Mouse (Mus musculus) myocyte (in vitro differentiated cells): Measurements from ENCODE around the gene Atp6v1e2. TPM values are rescaled to one million over a fixed set of nuclear protein-coding genes. Genes with fewer than 3 reads are reported as not detected.

ENCODE experiments used
- H3K27me3 ChIP-seq: one replicate; pipeline ENCODE4 v1.6.1; 2011; ENCODE audit not compliant: control insufficient read depth, insufficient read depth, insufficient read length
- H3K36me3 ChIP-seq: one replicate; pipeline ENCODE4 v1.6.1; 2011; ENCODE audit not compliant: control insufficient read depth, insufficient read depth
- H3K4me2 ChIP-seq: one replicate; pipeline ENCODE4 v1.6.1; 2011; ENCODE audit warnings: low read depth, control low read depth
- H3K4me3 ChIP-seq: one replicate; pipeline ENCODE4 v1.5.1; 2011; ENCODE audit warnings: mild to moderate bottlenecking, control low read depth, moderate library complexity
- H3K79me2 ChIP-seq: one replicate; pipeline ENCODE4 v1.6.1; 2011; ENCODE audit not compliant: control insufficient read depth, insufficient read depth
- H3ac ChIP-seq: one replicate; pipeline ENCODE4 v1.6.1; 2011; ENCODE audit not compliant: control insufficient read depth, insufficient read length
- CEBPB ChIP-seq: IDR thresholded peaks from 2 replicates; pipeline ENCODE4 v1.6.1; 2011; ENCODE audit warnings: mild to moderate bottlenecking, moderate library complexity; ENCODE audit not compliant: poor library complexity, insufficient read depth, severe bottlenecking
- E2F4 ChIP-seq: IDR thresholded peaks from one replicate; pipeline ENCODE4 v1.6.1; 2011; ENCODE audit warnings: mild to moderate bottlenecking, control low read depth, moderate library complexity; ENCODE audit not compliant: insufficient read depth
- MAX ChIP-seq: IDR thresholded peaks from one replicate; pipeline ENCODE4 v1.6.1; 2011; ENCODE audit warnings: low read depth, mild to moderate bottlenecking, control low read depth
- MYOD1 ChIP-seq, 3 experiments: IDR thresholded peaks; one replicate each; pipeline ENCODE4 v1.6.1; 2011; ENCODE audit warnings: control low read depth in 2 of 3, low read depth in 2 of 3, mild to moderate bottlenecking in 2 of 3, moderate library complexity in 1 of 3; ENCODE audit not compliant: insufficient read length in 2 of 3, control insufficient read depth in 1 of 3
- MYOG ChIP-seq, 3 experiments: IDR thresholded peaks; one replicate each; pipeline ENCODE4 v1.6.1; 2011; ENCODE audit warnings: control low read depth in 2 of 3, low read depth in 2 of 3, mild to moderate bottlenecking in 2 of 3; ENCODE audit not compliant: insufficient read length in 2 of 3, control insufficient read depth in 1 of 3, insufficient read depth in 1 of 3
- POLR2A ChIP-seq: IDR thresholded peaks from one replicate; pipeline ENCODE4 v1.6.1; 2011; ENCODE audit warnings: low read depth, mild to moderate bottlenecking, control low read depth, moderate library complexity; ENCODE audit not compliant: insufficient read length
- POLR2AphosphoS2 ChIP-seq: IDR thresholded peaks from one replicate; pipeline ENCODE4 v1.6.1; 2011; ENCODE audit warnings: low read depth, control low read depth; ENCODE audit not compliant: insufficient read length
- REST ChIP-seq: IDR thresholded peaks from one replicate; pipeline ENCODE4 v1.6.1; 2011; ENCODE audit warnings: mild to moderate bottlenecking, control low read depth, moderate library complexity; ENCODE audit not compliant: insufficient read depth, insufficient read length
- SRF ChIP-seq: IDR thresholded peaks from one replicate; pipeline ENCODE4 v1.6.1; 2011; ENCODE audit warnings: low read depth; ENCODE audit not compliant: control insufficient read depth, insufficient read length
- TCF12 ChIP-seq: IDR thresholded peaks from one replicate; pipeline ENCODE4 v1.6.1; 2011; ENCODE audit warnings: mild to moderate bottlenecking, control low read depth; ENCODE audit not compliant: poor library complexity, insufficient read depth, severe bottlenecking
- TCF3 ChIP-seq: IDR thresholded peaks from one replicate; pipeline ENCODE4 v1.6.1; 2011; ENCODE audit warnings: low read depth, control low read depth; ENCODE audit not compliant: insufficient read length
- USF1 ChIP-seq: IDR thresholded peaks from one replicate; pipeline ENCODE4 v1.6.1; 2011; ENCODE audit warnings: low read depth, mild to moderate bottlenecking, control low read depth, moderate library complexity
- polyA plus RNA-seq: library from polyadenylated mRNA; unstranded; fragments of >200 nt; fragmentation: generic; extraction: Trizol; gene quantifications from one replicate; pipeline ENCODE4 v1.2.1, GENCODE M21; 2012; ENCODE audit warnings: missing spikeins

The Atp6v1e2 gene
- polyA plus RNA-seq, 1 experiment, result not detected

- Histone ChIP-seq H3K4me3 (no peak overlapping the region), H3K4me2 (peak overlapping the region; percentile 88), H3ac (no peak overlapping the region), H3K36me3 (no peaks in the 10 kb centered on the region), H3K79me2 (no peaks in the 10 kb centered on the region), H3K27me3 (no peaks in the 10 kb centered on the region)
- TF ChIP-seq MYOG (IDR thresholded peaks at IDR 0.05; ENCODE audit: control insufficient read depth in 1 of 3, insufficient read depth in 1 of 3, insufficient read length in 2 of 3, low read depth in 2 of 3) (peak; percentile 66 to 90 (median 82)), CEBPB (no peak), REST (no peak), TCF12 (peak; percentile 15), TCF3 (peak; percentile 33), POLR2AphosphoS2 (no peak), POLR2A (no peak), USF1 (peak; percentile 97), MAX (no peak), SRF (peak; percentile 49), E2F4 (no peak), MYOD1 (IDR thresholded peaks at IDR 0.05; ENCODE audit: control insufficient read depth in 1 of 3, insufficient read length in 2 of 3, low read depth in 2 of 3) (peak in 2 of 3 experiments; percentile 86 to 90)
Measured at GRCm38 (mm10) chr17:86937497-86938155, 10.1 kb downstream of the Atp6v1e2 start.

- H3K79me2 ChIP-seq, result no peaks in the 10 kb centered on the region
- H3K4me3 ChIP-seq, result no peak overlapping the region
- TF ChIP-seq USF1, result no peak
- TF ChIP-seq REST, result no peak
- no peak for TF ChIP-seq TCF3
- no peak for TF ChIP-seq POLR2A
- no peak for TF ChIP-seq CEBPB
- H3K36me3 ChIP-seq, result no peaks in the 10 kb centered on the region
- no peak overlapping the region for H3K4me2 ChIP-seq
- H3K27me3 ChIP-seq, result no peaks in the 10 kb centered on the region
- no peak overlapping the region for H3ac ChIP-seq
Measured at GRCm38 (mm10) chr17:86937064-86937463, 10.6 kb downstream of the Atp6v1e2 start.

- H3ac ChIP-seq, result no peak overlapping the region
- no peaks in the 10 kb centered on the region for H3K27me3 ChIP-seq
- no peaks in the 10 kb centered on the region for H3K79me2 ChIP-seq
- H3K4me2 ChIP-seq, result peak overlapping the region; percentile 36
- H3K4me3 ChIP-seq, result no peak overlapping the region
- no peaks in the 10 kb centered on the region for H3K36me3 ChIP-seq
- TF ChIP-seq TCF3, result no peak
- TF ChIP-seq USF1, result no peak
Measured at GRCm38 (mm10) chr17:86932896-86933295, 14.8 kb downstream of the Atp6v1e2 start.

DNA sequence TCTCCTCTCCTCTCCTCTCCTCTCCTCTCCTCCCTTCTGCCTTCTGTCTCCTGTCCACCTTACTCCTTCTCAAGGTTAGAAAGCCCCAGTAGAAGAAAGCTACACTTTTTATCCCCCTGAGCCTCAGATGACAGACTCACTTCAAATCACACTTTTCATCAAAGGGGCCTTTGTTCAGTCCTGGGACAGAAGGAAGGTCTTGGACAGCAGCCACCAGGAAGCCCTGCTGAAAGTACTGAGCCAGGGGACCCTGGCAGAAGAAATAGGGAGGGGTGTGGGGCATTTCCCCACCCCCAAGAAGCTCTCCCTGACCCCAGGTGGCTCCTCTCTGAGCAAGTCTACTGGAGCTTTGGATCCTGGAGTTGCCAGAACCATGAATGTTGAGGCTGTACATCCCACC, 17.7 kb downstream of the Atp6v1e2 start:
- H3K27me3 ChIP-seq, result no peaks in the 10 kb centered on the region
- TF ChIP-seq REST, result no peak
- no peak for TF ChIP-seq TCF3
- no peak for TF ChIP-seq USF1
- no peak for TF ChIP-seq POLR2AphosphoS2
- TF ChIP-seq MAX, result no peak
- TF ChIP-seq E2F4, result no peak
- TF ChIP-seq TCF12, result no peak
- no peak for TF ChIP-seq CEBPB
- TF ChIP-seq SRF, result no peak
- TF ChIP-seq MYOG (IDR thresholded peaks at IDR 0.05; ENCODE audit: control insufficient read depth in 1 of 3, insufficient read depth in 1 of 3, insufficient read length in 2 of 3, low read depth in 2 of 3), result no peak
- TF ChIP-seq POLR2A, result no peak
- no peak for TF ChIP-seq MYOD1 (IDR thresholded peaks at IDR 0.05; ENCODE audit: control insufficient read depth in 1 of 3, insufficient read length in 2 of 3, low read depth in 2 of 3)
- H3ac ChIP-seq, result no peak overlapping the region
- no peak overlapping the region for H3K4me3 ChIP-seq
- no peaks in the 10 kb centered on the region for H3K36me3 ChIP-seq
- H3K79me2 ChIP-seq, result no peaks in the 10 kb centered on the region
- no peak overlapping the region for H3K4me2 ChIP-seq

- Histone ChIP-seq H3ac (no peak overlapping the region), H3K79me2 (no peaks in the 10 kb centered on the region), H3K4me2 (no peak overlapping the region), H3K36me3 (no peaks in the 10 kb centered on the region), H3K27me3 (peaks cover 5% of the 10 kb centered on the region), H3K4me3 (no peak overlapping the region)
- no peak for TF ChIP-seq REST
Measured at GRCm38 (mm10) chr17:86929355-86929754, 18.3 kb downstream of the Atp6v1e2 start.
